Mouse (Mus musculus) frontal cortex, adult 2 months (tissue): ENCODE measurements around the gene Fxyd5. TPM values are rescaled to one million over a fixed set of nuclear protein-coding genes. Genes with fewer than 3 reads are reported as not detected.

ENCODE experiments used
- DNase-seq, 2 experiments: peaks; one replicate each; pipeline ENCODE4 v3.0.0; 2022; ENCODE audit warnings: low spot score in 1 of 2; ENCODE audit errors: extremely low spot score in 1 of 2
- polyA plus RNA-seq: library from polyadenylated mRNA; depleted of rRNA; stranded (reverse); fragments of >200 nt; gene quantifications from 2 replicates; pipeline ENCODE4 v1.2.3, GENCODE M21; 2012; rRNA removed

Gene Fxyd5
- polyA plus RNA-seq, 1 experiment = 37.6 TPM

DNA sequence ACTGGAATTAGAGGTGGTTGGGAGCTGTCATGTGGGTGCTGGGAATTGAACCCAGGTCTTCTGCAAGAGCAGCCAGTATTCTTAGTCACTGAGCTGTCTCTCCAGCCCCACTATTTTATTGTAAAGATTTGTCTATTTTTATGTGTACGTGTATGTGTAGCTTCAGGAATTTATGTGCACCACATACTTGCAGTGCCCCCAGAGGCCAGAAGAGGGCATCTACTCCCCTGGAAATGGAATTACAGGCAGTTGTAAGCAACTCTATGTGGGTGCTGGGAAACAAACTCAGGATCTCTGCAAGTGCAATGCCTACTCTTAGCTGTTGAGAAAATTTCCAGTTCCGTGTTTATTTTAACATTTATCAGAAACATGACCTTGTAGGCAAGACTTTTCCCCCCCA, 45.8 kb downstream of the Fxyd5 start:
- DNase-seq = no peak

DNA sequence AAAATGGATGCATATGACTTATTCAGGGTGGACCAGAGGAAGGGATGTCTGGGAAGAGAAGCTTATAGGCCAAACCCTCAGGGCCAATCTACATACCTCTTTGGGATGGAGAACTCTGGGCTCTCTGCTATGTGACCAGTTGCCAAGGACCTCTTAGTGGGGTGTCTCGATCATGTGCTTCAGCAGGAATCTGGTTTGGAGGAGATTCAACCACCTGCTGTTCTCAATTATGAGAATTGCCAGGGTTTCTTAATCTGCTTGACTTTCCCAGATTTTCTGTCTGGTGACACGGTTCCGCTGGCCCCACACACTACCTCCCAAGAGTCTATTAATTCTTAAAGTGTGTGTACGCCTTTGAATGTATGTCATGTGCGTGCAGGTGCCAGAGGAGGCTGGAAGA, 48.3 kb downstream of the Fxyd5 start:
- DNase-seq = no peak

DNA sequence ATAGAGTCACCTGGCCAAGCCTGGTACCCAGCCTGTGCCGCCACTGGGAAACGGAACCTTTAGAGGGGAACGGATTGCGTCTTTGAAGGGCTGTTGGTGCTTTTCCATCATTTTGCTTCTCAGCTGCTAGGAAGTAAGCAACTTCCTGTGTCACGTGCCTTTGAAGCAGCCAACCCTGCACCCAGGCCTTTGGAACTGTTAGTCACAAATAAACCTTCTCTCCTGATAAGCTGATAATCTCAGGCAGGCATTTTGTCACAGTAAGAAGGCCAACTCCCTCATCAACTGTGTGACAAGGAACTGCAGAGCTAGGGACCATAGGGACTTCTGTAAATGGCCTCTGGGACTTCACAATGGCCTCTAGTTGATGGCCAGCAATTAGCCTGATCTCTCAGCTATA, 50.1 kb downstream of the Fxyd5 start:
- no peak for DNase-seq

DNA sequence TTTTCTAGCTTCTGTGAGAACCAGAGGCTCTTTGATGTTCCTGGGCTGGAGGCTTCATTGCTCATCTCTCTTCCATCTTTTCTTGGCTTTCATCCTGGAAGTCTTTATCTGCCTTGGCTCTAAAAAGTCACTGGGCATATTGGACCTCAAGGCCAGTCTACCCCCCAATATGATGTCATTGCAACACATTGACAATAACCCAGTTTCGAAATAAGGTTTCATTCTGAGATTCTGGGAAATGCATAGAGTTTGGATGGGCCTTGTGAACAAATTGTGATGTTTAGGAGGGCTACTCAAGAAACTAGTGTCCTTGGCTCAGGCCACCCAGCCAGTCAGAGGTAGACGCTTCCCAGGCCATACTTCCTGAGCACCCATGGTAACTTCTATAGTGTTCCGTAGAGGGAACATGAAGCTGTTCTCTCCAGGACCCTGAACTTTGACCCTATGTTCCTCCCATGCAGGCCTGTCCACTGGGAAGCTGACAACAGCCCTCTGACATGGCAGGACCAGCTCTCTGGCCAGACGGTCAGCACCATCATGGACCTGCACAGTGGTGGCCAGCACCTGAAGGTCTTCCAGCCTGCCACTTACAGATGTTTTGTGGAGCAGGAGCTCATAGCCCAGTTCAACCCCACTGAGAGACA, 53.6 kb downstream of the Fxyd5 start:
- no peak for DNase-seq

- no peak for DNase-seq
These were observed 56.9 kb downstream of the Fxyd5 start for GRCm38 (mm10) chr7:30985357-30985756.

Other genes starting within 250 kb of the Fxyd5 start
- 0.13 and 0.14 TPM in 2 replicates for gene Ffar2, start 218.7 kb downstream of the Fxyd5 start, polyA plus RNA-seq
- gene Ffar3, start 186.3 kb downstream of the Fxyd5 start, polyA plus RNA-seq = not detected in 2 replicates
- not detected in 2 replicates for gene Ffar1, start 180.9 kb downstream of the Fxyd5 start, polyA plus RNA-seq
- gene Cd22, start 162.1 kb downstream of the Fxyd5 start, polyA plus RNA-seq = 0.66 and 0.78 TPM in 2 replicates
- gene Mag, start 127.6 kb downstream of the Fxyd5 start, polyA plus RNA-seq = 208 and 271 TPM in 2 replicates
- not detected in 2 replicates for gene Hamp2, start 117.8 kb downstream of the Fxyd5 start, polyA plus RNA-seq
- gene Hamp, start 98.4 kb downstream of the Fxyd5 start, polyA plus RNA-seq = not detected in 2 replicates
- gene Usf2, start 85.7 kb downstream of the Fxyd5 start, polyA plus RNA-seq = 194 and 251 TPM in 2 replicates
- gene Lsr, start 69.0 kb downstream of the Fxyd5 start, polyA plus RNA-seq = 10.3 and 12.7 TPM in 2 replicates
- gene Fam187b, start 68.7 kb downstream of the Fxyd5 start, polyA plus RNA-seq = 0.21 and 0.26 TPM in 2 replicates
- gene Fxyd7, start 9.0 kb upstream of the Fxyd5 start, polyA plus RNA-seq = 188 and 275 TPM in 2 replicates
- gene Fxyd1, start 14.7 kb upstream of the Fxyd5 start, polyA plus RNA-seq = 127 and 169 TPM in 2 replicates
- gene Lgi4, start 16.9 kb upstream of the Fxyd5 start, polyA plus RNA-seq = 28.1 and 31.7 TPM in 2 replicates
- gene Fxyd3, start 34.2 kb upstream of the Fxyd5 start, polyA plus RNA-seq = 1.8 and 2.6 TPM in 2 replicates
- gene Hpn, start 72.8 kb upstream of the Fxyd5 start, polyA plus RNA-seq = 3.3 and 4.0 TPM in 2 replicates
- 627 and 752 TPM in 2 replicates for gene Scn1b, start 84.5 kb upstream of the Fxyd5 start, polyA plus RNA-seq
- 174 and 186 TPM in 2 replicates for gene Gramd1a, start 113.4 kb upstream of the Fxyd5 start, polyA plus RNA-seq
- gene Scgb2b2, start 248.0 kb upstream of the Fxyd5 start, polyA plus RNA-seq = not detected in 2 replicates
- gene Scgb1b2, start 249.3 kb upstream of the Fxyd5 start, polyA plus RNA-seq = not detected in 2 replicates